Mouse (Mus musculus): ENCODE measurements around the gene Cysrt1.
"Not testable (repeated sequence)": the region's sequence is repeated elsewhere in the genome, so short reads cannot be mapped to it uniquely, and the experiment has no call there.

Gene Cysrt1

DNA sequence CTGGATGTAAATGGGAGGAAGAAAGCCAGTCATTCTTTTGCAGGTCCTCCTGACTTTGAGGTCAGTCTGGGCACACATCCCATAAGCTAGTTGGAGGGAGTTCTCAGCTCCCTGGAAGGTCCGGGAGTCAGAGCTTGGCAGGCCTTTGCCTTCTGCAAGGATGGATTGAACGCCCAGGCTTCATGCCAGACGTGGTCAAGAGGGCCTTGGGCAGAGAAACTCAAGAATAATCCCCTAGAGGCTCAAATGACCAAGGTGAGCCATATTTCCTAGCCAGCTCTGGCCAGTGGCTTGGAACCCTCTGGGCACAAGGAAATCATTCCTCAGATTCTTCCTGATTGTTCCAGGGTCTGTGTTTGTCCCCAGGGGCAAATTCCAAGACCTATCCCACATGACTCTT, 22.6 kb upstream of the Cysrt1 start:
- no peak for DNase-seq (ENCODE audit: low read depth, low spot score)

- DNase-seq (ENCODE audit: low read depth, low spot score), result no peak
These were observed 22.0 kb upstream of the Cysrt1 start for GRCm38 (mm10) chr2:25264286-25264660.

GRCm38 (mm10) chr2:25263623-25264285, 21.5 kb upstream of the Cysrt1 start:
- DNase-seq (ENCODE audit: low read depth, low spot score), result no peak

GRCm38 (mm10) chr2:25262795-25263622, 20.8 kb upstream of the Cysrt1 start:
- DNase-seq (ENCODE audit: low read depth, low spot score), result peak; percentile 24

DNA sequence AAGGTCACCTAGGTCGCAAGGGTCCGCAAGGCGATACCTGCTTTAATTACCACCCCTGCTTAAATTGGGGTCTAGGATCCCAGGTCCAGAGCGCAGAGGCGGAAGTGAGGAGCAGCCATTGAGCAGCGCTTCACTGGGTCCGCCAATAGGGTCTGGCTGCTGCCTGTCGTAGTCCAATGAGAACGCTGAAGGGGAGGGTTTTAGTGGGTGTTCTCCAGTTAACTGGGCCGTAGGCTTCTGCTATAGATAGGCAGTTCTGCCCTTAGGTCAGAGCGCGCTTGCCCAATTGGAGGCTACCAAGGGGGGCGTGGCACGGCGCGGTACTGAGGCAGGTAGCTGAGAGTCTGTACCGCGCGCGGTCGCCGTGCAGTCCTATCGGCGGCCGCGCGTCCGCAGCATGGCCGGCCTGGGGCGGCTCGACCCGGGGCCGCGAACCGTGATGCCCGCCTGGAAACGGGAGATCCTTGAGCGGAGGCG, 20.1 kb upstream of the Cysrt1 start, which contains the start of gene Tprn:
Tprn (plus strand) TSS at position 328 of the 477 bp plus-strand sequence.
- peak; percentile 96 for DNase-seq (ENCODE audit: low read depth, low spot score)

DNA sequence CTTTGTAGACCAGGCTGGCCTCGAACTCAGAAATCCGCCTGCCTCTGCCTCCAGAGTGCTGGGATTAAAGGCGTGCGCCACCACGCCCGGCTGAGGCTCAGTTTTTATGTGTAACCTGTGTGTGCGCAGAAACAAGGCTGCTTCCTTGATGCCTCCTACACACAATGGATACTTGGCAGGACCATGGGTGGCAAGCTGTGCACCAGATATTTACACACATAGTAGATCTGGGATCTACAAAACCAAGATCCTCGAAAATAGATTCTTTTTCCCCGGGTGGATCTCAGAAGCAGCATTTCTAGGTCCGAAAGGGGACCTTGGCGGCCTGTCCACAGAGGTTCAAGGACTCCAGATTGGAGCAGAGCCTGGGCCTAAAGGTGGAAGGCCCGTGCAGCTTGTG, 19.6 kb upstream of the Cysrt1 start:
- DNase-seq (ENCODE audit: low read depth, low spot score), result no peak

DNA sequence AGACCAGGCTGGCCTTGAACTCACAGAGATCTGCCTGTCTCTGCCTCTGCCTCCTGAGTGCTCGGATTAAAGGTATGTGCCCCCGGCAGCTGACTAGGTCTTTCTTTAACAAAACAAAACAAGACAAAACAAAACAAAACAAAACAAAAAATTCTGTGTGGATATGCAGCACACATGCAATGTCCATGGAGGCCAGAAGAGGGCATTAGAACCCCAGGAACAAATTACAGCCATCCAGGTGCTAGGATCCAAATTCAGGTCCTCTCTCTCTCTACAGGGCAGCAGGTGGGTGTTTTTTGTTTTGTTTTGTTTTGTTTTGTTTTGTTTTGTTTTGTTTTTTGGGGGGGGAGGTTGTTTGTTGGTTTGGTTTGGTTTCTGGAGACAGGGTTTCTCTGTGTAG, 16.6 kb upstream of the Cysrt1 start:
- DNase-seq (ENCODE audit: low read depth, low spot score), result no peak

DNA sequence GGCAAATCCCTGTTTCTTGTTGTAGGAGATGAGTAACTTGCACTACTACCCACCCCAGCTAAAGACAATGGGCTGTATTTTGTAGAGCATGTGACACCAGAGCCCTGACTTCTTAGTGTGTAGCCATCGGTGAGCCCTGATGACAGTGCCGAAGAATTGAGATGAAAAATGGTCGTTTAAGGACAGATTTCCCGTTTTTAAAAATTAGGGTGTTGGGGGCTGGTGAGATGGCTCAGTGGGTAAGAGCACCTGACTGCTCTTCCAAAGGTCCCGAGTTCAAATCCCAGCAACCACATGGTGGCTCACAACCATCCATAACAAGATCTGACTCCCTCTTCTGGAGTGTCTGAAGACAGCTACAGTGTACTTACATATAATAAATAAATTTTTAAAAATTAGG, 15.0 kb upstream of the Cysrt1 start:
- DNase-seq (ENCODE audit: low read depth, low spot score), result not testable (repeated sequence)

GRCm38 (mm10) chr2:25256443-25257109, 14.3 kb upstream of the Cysrt1 start:
- peak; percentile 39 for DNase-seq (ENCODE audit: low read depth, low spot score)

DNA sequence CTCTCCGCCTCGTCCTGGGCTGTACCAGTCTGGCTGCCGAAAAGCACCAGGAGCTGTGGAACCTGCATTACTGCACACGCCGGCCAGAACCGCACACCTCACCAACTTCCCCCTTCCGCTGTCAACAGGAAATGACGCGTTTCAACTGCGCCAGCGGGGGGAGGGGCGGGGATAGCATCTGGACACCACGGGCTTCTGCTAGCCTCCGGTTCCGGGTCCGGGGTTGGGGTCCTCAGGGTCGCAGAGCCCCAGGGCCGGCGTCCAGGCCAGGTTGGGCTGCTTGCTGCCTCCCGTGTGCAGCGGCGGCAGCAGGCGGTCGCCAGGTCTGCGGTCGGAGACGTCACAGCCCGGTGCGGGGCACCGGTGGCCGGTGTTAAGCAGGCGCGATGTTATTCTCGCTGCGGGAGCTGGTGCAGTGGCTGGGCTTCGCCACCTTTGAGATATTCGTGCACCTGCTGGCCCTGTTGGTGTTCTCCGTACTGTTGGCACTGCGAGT, 13.1 kb upstream of the Cysrt1 start, which contains the start of gene Tmem203:
Tmem203 (plus strand) TSS at position 156 of the 496 bp plus-strand sequence.
- peak; percentile 92 for DNase-seq (ENCODE audit: low read depth, low spot score)

GRCm38 (mm10) chr2:25252331-25252730, 10.1 kb upstream of the Cysrt1 start:
- no peak for DNase-seq (ENCODE audit: low read depth, low spot score)

DNA sequence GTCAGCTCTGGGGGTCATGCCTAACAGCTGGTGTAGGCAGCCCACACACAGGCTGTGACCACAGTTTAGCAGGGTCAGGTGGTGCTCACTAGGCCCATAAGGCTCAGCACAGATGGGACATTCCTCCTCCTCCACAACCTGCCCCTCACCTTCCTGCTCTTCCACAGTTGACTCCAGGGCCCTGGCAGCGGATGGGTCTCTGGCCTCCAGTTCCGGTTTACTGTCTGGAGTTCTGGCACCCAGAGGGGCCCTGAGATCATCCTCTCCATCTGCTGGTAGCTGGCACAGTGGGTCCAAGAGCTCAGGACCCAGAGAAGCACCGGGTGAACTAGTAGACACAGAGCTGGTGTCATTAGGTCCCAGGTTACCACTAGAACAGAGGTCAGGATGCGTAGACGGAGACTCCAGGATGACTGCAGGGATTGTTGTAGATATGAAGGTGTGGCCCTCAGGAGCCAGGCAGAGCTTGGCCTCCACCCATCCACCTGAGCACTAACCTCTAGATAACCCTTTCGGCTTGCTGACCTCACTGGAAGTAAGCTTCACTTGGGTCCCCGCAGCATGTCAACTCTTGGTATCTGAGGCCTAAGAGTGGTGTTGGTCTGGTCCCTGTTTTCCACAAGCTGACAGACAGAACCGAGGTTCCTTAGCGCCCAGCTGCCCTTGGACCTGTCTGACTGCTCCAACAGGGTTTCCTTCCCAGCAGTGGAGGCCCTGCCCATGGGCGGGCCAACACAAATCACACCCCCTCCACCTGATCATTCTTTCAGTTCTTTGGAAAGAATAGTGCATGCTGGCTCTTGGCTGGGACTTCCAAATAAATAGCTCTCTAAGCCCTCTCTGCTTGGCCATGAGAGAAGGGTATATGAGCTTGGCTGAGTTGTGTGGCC, 4.2 kb upstream of the Cysrt1 start, which contains the start of gene AL732309.1:
AL732309.1 (minus strand) TSS at position 681 of the 890 bp plus-strand sequence.
- no peak for DNase-seq (ENCODE audit: low read depth, low spot score)

DNA sequence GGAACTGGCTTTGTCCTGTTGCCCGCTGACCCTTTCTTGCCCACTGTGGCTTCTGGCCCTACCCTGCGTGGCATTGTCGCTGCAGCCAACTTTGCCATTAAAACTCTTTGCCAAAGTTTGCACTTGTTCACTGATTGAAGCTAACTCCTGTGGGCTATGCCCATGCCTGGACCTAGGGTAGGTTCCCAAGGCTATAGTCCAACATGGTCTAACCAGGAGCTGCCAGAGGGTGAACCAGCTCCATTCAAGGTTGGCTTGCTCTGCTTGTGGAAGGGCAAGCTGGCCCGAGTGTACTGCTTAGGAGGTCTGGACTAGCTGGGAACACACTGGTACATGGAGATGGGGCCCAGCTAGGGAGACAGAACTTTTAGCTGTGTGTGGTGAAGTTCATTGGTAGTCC, 1.9 kb upstream of the Cysrt1 start:
- DNase-seq (ENCODE audit: low read depth, low spot score), result no peak

GRCm38 (mm10) chr2:25243342-25243741, 1.1 kb upstream of the Cysrt1 start:
- no peak for DNase-seq (ENCODE audit: low read depth, low spot score)

DNA sequence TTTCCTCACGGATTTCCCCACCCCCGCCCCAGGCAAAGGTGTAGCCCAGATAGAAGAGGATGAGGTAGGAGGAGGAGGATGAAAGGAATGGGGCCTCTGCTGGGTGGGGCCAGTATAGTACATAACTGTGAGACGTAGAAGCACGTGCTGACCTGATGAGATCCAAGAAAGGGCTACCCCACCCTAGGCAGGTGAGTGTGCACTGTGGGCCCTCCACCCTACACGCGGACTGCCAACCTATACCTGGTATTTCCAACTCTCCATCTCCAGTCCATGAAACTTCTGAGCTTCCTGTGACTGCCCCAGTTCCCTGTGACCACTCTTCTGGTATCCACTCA, 845 bp downstream of the Cysrt1 start:
- no peak for DNase-seq (ENCODE audit: low read depth, low spot score)

DNA sequence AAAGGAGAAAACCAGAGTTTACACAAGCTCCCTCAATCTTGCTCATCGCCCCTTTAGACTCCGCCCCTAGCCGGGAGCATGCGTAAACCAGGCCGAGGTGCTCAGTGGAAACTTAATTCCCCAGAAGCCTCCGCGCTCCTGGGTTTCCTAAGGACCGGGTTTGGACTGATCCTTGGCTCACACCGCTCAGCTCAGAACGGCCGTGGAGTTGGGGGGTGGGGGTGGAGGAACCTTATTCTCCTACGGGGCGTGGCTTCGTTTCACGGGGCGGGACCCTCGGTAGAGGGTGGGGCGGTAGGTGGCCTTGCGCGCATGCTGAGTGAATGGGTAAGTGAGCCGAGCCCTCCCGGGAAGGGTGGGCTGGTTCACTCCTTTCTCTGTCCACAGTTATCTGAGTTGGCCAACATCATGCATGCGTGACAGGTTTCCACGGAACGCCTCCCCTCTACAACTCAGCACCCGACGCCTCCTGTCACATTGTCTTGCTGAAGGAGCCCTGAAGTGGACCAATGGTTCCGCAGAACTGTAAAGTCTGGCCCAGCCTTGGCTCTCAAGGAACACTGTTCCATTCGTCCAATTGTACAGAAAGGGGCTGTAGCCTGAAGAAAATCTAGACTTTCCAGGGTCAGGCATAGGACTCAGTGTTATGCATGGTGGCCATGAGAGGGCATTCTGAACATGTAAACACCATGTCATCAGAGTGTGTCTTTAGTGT, 1.4 kb downstream of the Cysrt1 start:
- DNase-seq (ENCODE audit: low read depth, low spot score), result peak; percentile 75

- no peak for DNase-seq (ENCODE audit: low read depth, low spot score)
These were observed 1.9 kb downstream of the Cysrt1 start for GRCm38 (mm10) chr2:25240310-25240709.

GRCm38 (mm10) chr2:25239766-25240165, 2.5 kb downstream of the Cysrt1 start:
- no peak for DNase-seq (ENCODE audit: low read depth, low spot score)

GRCm38 (mm10) chr2:25238106-25238505, 4.1 kb downstream of the Cysrt1 start:
- DNase-seq (ENCODE audit: low read depth, low spot score), result no peak

- DNase-seq (ENCODE audit: low read depth, low spot score), result no peak
These were observed 4.7 kb downstream of the Cysrt1 start for GRCm38 (mm10) chr2:25237522-25237921.

All from forelimb bud, embryonic 11.5 days (tissue).